Mouse (Mus musculus): ENCODE measurements around the gene Pspn.

The Pspn gene

GRCm38 (mm10) chr17:56962642-56963405 is 37.0 kb downstream of the Pspn start:
- DNase-seq (ENCODE audit: low read depth, low spot score): no peak

- no peak for DNase-seq (ENCODE audit: low read depth, low spot score)
These were observed 37.9 kb downstream of the Pspn start for GRCm38 (mm10) chr17:56961880-56962279.

- DNase-seq (ENCODE audit: low read depth, low spot score): no peak
These were observed 41.2 kb downstream of the Pspn start for GRCm38 (mm10) chr17:56958667-56959066.

- no peak for DNase-seq (ENCODE audit: low read depth, low spot score)
These were observed 41.9 kb downstream of the Pspn start for GRCm38 (mm10) chr17:56957763-56958429.

- no peak for DNase-seq (ENCODE audit: low read depth, low spot score)
These were observed 44.9 kb downstream of the Pspn start for GRCm38 (mm10) chr17:56954871-56955270.

GRCm38 (mm10) chr17:56952639-56953038 is 47.2 kb downstream of the Pspn start:
- no peak for DNase-seq (ENCODE audit: low read depth, low spot score)

GRCm38 (mm10) chr17:56950915-56951314 is 48.9 kb downstream of the Pspn start:
- no peak for DNase-seq (ENCODE audit: low read depth, low spot score)

All from WW6 (cell line).